Mouse (Mus musculus) CD8-positive naive resting alpha-beta T cell, adult 57 days (primary cell): ENCODE measurements around the gene H2-M9. TPM values are rescaled to one million over a fixed set of nuclear protein-coding genes. Genes with fewer than 3 reads are reported as not detected.

Source experiments
- total RNA-seq: library from RNA; stranded (reverse); gene quantifications from one replicate; pipeline ENCODE4 v1.2.4, GENCODE M21; 2023

Gene H2-M9
- not detected for total RNA-seq

DNA sequence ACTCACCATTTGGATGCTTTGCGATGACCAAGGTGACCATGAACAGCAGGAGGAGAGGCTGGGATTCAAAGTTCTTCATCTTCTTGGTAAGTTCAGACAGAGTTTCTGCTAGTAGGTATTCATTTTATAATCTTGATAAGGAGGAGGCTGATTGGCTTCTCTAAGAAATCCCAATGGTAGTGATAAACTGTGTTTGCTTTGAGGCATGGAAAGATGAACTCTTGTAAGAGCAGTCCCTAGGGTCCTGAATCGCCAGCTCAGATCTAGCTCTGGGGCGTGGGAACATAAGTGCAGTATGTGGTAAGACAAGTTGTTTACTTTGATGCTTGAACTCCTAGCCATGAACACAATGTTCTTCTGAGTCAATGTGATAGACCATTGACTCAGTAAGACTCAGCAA, at the start of gene H2-M9:
Gene H2-M9 (minus strand): TSS at position 101 of the 400 bp plus-strand sequence.

DNA sequence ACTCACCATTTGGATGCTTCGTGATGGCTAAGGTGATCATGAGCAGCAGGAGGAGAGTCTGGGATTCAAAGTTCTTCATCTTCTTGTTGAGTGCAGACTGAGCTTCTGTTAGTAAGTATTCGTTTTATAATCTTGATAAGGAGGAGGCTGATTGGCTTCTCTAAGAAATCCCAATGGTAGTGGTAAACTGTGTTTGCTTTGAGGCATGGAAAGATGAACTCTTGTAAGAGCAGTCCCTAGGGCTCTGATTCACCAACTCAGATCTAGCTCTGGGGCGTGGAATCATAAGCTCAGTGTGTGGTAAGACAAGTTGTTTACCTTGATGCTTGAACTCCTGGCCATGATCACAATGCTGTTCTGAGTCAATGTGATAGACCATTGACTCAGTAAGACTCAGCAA, 29.7 kb upstream of the H2-M9 start, which contains the start of gene H2-M1:
Gene H2-M1 (minus strand): TSS at position 101 of the 400 bp plus-strand sequence.

Other genes with a start within 250 kb of the H2-M9 start
- not detected for gene H2-M10.4, start 180.3 kb downstream of the H2-M9 start, total RNA-seq
- not detected for gene H2-M11, start 95.6 kb downstream of the H2-M9 start, total RNA-seq
- not detected for gene H2-M1, start 29.6 kb upstream of the H2-M9 start, total RNA-seq
- not detected for gene H2-M10.5, start 130.2 kb upstream of the H2-M9 start, total RNA-seq
- gene H2-M10.6, start 169.5 kb upstream of the H2-M9 start, total RNA-seq: not detected
- gene Trim26, start 194.5 kb upstream of the H2-M9 start, total RNA-seq: 128 TPM
- gene Trim15, start 224.5 kb upstream of the H2-M9 start, total RNA-seq: not detected
- gene Trim10, start 226.9 kb upstream of the H2-M9 start, total RNA-seq: 0.89 TPM
- gene Trim40, start 247.5 kb upstream of the H2-M9 start, total RNA-seq: not detected